Mouse (Mus musculus) liver, adult 10 weeks (tissue): ENCODE results near the gene Dock4. TPM values are rescaled to one million over a fixed set of nuclear protein-coding genes. Genes with fewer than 3 reads are reported as not detected.

Experiments
- polyA plus RNA-seq: library from polyadenylated mRNA; stranded (reverse); fragments of 350-450 nt; fragmentation: Illumina TruSeq; extraction: RNeasy Lipid Tissue Mini Kit (QIAGEN cat#74804); gene quantifications from one replicate; pipeline ENCODE4 v1.2.3, GENCODE M21; 2014; ENCODE audit warnings: low read depth, low replicate concordance

Dock4 gene
- 14.7 TPM for polyA plus RNA-seq

DNA sequence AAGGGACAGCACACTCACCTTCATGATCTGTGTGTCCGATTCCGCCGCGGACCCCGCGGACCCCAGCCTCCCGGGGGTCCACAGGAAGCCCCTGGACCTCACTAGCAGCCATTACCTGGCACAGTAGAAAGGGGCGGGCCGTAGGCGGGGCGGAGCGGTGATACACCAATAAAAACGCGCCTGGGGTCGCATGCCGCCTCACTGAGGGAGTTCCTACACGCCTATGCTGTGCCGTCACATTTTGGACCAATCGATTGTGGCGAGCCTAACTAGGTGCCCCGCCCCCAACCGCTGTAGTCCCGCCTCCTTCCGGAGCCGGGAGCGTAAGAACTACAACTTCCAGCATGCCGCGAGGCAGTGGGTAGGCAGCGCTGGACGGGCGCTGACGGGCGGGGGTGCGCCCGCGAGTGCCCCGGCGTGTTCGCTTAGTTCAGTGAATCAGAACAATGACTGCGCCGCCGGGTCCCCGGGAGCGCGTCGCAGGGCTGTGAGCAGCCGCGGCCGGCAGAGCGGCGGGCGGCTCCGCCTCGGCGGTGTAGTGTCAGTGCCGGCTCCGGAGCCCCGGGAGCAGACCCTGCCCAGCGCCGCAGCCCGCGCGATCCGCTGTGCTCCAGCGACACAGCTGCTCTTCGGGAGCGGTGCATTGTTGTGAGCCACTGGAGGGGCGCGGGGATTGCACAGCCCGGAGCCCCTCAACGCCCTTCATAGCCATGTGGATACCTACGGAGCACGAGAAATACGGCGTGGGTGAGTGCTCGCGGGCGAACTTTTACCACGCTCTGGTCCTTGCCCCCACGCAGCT lies at the start of gene Dock4, which contains the start of gene Zfp277:
Gene Dock4 (plus strand): TSS at position 305 of the 802 bp plus-strand sequence.
Gene Zfp277 (minus strand): TSS at position 255 of the 802 bp plus-strand sequence.

Other genes with a start within 250 kb of the Dock4 start
- not detected for gene Lsmem1, start 246.5 kb upstream of the Dock4 start, polyA plus RNA-seq
- gene Ifrd1, start 197.4 kb upstream of the Dock4 start, polyA plus RNA-seq: 68.0 TPM
- gene Zfp277, start 50 bp upstream of the Dock4 start, polyA plus RNA-seq: 28.8 TPM